Mouse (Mus musculus): Measurements from ENCODE around the gene Cxcr5. TPM values are rescaled to one million over a fixed set of nuclear protein-coding genes. Genes with fewer than 3 reads are reported as not detected.

Cxcr5 gene
- total and polyA plus RNA-seq, 2 experiments from 2014 or later = not detected

DNA sequence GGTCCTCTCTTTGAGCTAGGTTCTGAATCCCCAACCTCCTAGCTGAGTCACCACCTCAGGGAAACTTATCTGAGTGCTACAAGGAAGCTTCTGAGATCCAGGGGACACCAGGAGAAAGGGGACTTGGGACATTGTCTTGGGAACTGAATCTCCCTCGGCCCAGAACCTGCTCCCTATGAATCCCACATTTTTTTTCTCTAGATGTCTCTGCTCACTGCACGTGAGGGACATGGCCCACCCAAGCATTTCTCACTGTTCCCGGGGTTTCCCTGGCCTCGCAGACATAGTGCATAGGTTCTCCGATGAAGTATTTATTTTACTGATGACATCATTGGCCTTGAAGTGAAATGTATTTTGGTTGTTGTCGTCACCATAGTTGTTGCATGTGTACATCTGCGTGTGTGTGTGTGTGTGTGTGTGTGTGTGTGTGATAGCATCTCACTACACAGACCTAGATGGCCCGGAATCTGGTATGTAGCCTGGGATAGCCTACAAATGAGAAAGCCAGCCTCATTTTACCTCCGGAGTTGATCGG, 65.8 kb downstream of the Cxcr5 start:
- DNase-seq (ENCODE audit: low spot score) = no peak
- no peak overlapping the region for H3K9ac ChIP-seq (replicated peaks; ENCODE audit: low read depth, low read length)

DNA sequence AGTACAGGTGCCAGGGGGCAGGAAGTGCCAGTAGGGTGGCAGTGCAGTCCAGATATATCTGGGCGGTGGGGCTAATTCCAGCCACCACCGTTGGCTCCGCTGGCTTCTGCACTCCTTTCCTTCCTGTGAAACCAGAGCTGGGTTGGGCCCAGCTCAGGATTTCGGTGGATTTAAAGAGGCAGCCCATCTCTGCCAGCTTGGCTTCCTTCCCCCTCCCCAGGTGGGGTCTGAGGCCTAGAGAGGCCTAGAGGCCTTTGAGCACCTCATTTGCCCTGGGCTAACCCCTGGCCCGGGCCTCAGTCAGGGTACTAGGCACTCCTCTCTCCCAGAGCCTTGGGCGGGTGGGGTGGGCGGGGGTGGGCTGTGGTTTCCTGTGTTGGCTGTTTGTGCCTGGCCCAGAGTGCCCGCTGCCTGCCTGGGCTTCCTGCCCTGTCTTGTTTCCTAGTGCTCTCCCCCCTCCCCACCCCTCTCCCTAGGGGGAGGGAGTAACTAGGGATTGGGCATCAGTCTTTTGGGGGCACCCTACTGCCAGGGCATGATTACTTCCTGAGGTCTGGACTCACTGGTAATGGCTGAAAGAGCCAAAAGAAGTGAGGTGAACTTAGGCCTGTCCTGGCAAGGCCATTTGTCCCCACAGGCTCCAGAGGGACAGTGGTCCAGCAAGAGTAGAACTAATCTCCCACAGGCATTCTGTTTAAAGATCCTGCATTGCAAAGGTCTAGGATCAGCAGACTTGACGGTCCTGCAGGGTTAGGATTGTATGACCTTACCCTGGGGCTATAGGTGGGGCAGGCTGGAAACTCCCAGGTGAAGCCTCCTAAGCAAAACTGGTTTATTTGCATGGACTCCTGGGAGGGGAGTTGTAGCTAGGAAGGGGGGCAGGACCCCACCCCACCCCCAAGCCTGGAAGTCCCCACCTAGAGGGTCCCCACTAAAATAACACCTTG, 66.5 kb downstream of the Cxcr5 start:
- peak overlapping the region; percentile 41 for H3K4me2 ChIP-seq (ENCODE audit: low read depth, low read length)
- no peak for DNase-seq (ENCODE audit: low spot score)
- no peak overlapping the region for H3K4me3 ChIP-seq (ENCODE audit: low read depth, low read length)
- peaks cover 8% of the 10 kb centered on the region; the same call in 1 of the 2 replicates for H3K36me3 ChIP-seq (replicated peaks; ENCODE audit: control insufficient read depth, insufficient read depth, low read length)
- peak overlapping the region; percentile 93 for H3K27ac ChIP-seq (ENCODE audit: low read depth)
- TF ChIP-seq CTCF (IDR thresholded peaks at IDR 0.05; ENCODE audit: low read depth) = no peak
- no peak for TF ChIP-seq EP300 (IDR thresholded peaks at IDR 0.05; ENCODE audit: low read depth)
- peak overlapping the region; percentile 39 for H3K9ac ChIP-seq (replicated peaks; ENCODE audit: low read depth, low read length)
- peaks cover 86% of the 10 kb centered on the region for H3K4me1 ChIP-seq (ENCODE audit: control insufficient read depth, insufficient read depth)
- no peaks in the 10 kb centered on the region for H3K9me3 ChIP-seq (replicated peaks; ENCODE audit: control insufficient read depth, low read length)
- no peak for ATAC-seq (ENCODE audit: insufficient read depth, low read depth)
- H3K27me3 ChIP-seq (ENCODE audit: control insufficient read depth, insufficient read depth, low read length) = no peaks in the 10 kb centered on the region
- 30% methylated on average over 9 of the region's 9 CpGs for whole genome bisulfite sequencing

More for the DNA sequence above, 65.8 kb downstream of the Cxcr5 start:
- Histone ChIP-seq H3K4me3 (ENCODE audit: low read depth, low read length) (no peak overlapping the region), H3K9me3 (replicated peaks; ENCODE audit: control insufficient read depth, low read length) (no peaks in the 10 kb centered on the region), H3K4me2 (ENCODE audit: low read depth, low read length) (no peak overlapping the region), H3K27ac (ENCODE audit: low read depth) (peak overlapping the region; percentile 93), H3K27me3 (ENCODE audit: control insufficient read depth, insufficient read depth, low read length) (no peaks in the 10 kb centered on the region), H3K4me1 (ENCODE audit: control insufficient read depth, insufficient read depth) (peaks cover 86% of the 10 kb centered on the region), H3K36me3 (replicated peaks; ENCODE audit: control insufficient read depth, insufficient read depth, low read length) (peaks cover 11% of the 10 kb centered on the region; the same call in 1 of the 2 replicates)
- TF ChIP-seq EP300 (IDR thresholded peaks at IDR 0.05; ENCODE audit: low read depth) = no peak
- no peak for TF ChIP-seq CTCF (IDR thresholded peaks at IDR 0.05; ENCODE audit: low read depth)
- ATAC-seq (ENCODE audit: insufficient read depth, low read depth) = no peak
- 77% methylated on average over 10 of the region's 10 CpGs for WGBS

DNA sequence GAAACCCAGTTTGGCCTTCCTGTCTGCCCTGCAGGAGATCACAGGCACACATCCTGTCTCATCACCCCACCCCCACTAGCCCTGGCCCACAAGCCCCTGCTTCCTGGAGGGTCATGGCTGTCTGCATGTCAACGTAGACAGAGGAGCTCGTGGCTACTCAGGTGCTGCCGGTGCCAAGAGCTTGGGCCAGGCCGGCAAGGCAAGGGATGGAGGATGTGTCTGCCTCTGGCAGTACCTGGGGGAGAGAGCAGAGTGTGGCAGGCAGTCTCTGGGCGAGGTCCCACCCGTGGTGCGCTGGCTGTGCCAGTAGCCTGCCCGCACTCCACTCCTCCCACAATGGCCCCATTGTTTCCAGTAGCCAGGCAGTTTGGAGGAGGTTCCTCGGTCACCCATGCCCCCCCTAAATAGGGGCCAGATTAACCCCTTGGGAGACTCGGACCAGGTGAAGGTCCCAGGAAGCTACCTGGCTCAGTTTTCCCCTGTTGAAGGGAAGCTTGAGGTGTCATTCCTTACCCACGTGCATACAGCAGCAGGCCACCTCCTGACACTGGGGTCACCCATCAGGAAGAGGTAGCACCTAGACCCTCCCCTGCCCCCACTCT, 67.3 kb downstream of the Cxcr5 start:
- no peak for DNase-seq (ENCODE audit: low spot score)
- peak overlapping the region; percentile 41 for H3K4me2 ChIP-seq (ENCODE audit: low read depth, low read length)
- H3K4me1 ChIP-seq (ENCODE audit: control insufficient read depth, insufficient read depth) = peaks cover 89% of the 10 kb centered on the region
- H3K4me3 ChIP-seq (ENCODE audit: low read depth, low read length) = no peak overlapping the region
- H3K27me3 ChIP-seq (ENCODE audit: control insufficient read depth, insufficient read depth, low read length) = no peaks in the 10 kb centered on the region
- peak overlapping the region; percentile 39 for H3K9ac ChIP-seq (replicated peaks; ENCODE audit: low read depth, low read length)
- TF ChIP-seq CTCF (IDR thresholded peaks at IDR 0.05; ENCODE audit: low read depth) (no peak), EP300 (IDR thresholded peaks at IDR 0.05; ENCODE audit: low read depth) (no peak)
- WGBS = 21% methylated on average over 11 of the region's 11 CpGs
- no peak for ATAC-seq (ENCODE audit: insufficient read depth, low read depth)
- H3K27ac ChIP-seq (ENCODE audit: low read depth) = peak overlapping the region; percentile 93
- H3K9me3 ChIP-seq (replicated peaks; ENCODE audit: control insufficient read depth, low read length) = no peaks in the 10 kb centered on the region
- H3K36me3 ChIP-seq (replicated peaks; ENCODE audit: control insufficient read depth, insufficient read depth, low read length) = peaks cover 8% of the 10 kb centered on the region; the same call in 1 of the 2 replicates

DNA sequence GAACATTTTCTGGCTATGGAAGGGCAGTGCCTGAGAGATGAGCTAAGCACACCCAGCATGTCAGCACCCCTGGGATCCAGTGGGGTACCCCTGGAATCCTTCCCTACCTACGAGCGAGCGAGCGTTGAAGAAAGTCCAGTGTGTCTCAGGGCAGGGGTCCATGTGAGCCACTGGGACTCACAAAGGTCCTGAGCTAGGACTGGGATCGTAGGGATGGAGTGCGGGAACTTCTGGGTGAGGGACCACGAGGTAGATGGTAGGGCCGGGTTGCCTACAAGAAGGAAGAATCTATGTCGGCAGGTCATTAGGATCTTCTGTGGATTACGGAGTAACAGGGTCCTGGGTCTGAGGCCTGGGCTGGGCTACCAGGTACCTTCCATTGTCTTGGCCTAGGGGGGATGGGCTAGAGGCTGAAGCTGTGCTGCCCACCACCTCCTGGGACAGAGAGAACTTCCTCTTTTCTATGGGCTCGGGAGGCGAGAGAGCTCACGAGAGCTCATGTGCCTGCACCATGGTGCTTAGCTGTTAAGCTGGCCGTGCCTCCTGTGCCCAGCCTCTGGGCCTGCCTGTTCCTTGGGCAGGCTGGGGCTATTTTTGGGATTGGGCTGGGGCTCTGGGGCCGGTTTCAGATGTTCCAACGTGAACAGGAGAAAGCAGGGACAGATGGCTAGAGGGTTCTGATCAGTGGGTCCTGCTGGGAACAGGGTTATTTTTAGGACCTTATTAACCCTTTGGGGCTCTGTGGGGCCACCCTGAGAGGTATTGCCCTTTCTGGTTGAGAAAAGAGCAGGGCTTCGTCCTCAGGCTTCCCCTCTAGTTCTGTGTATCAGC, 68.8 kb downstream of the Cxcr5 start:
- Histone ChIP-seq H3K27ac (ENCODE audit: low read depth) (peak overlapping the region; percentile 93), H3K4me2 (ENCODE audit: low read depth, low read length) (peak overlapping the region; percentile 36), H3K9me3 (replicated peaks; ENCODE audit: control insufficient read depth, low read length) (no peaks in the 10 kb centered on the region), H3K9ac (replicated peaks; ENCODE audit: low read depth, low read length) (peak overlapping the region; percentile 52), H3K4me1 (ENCODE audit: control insufficient read depth, insufficient read depth) (peaks cover 91% of the 10 kb centered on the region), H3K4me3 (ENCODE audit: low read depth, low read length) (no peak overlapping the region), H3K27me3 (ENCODE audit: control insufficient read depth, insufficient read depth, low read length) (no peaks in the 10 kb centered on the region), H3K36me3 (replicated peaks; ENCODE audit: control insufficient read depth, insufficient read depth, low read length) (peaks cover 8% of the 10 kb centered on the region; the same call in 1 of the 2 replicates)
- TF ChIP-seq EP300 (IDR thresholded peaks at IDR 0.05; ENCODE audit: low read depth) = peak; percentile 66; the same call in 1 of the 2 replicates
- no peak for TF ChIP-seq CTCF (IDR thresholded peaks at IDR 0.05; ENCODE audit: low read depth)
- 45% methylated on average over 17 of the region's 17 CpGs for WGBS
- ATAC-seq (ENCODE audit: insufficient read depth, low read depth) = peak; percentile 32
- peak; percentile 75 for DNase-seq (ENCODE audit: low spot score)

DNA sequence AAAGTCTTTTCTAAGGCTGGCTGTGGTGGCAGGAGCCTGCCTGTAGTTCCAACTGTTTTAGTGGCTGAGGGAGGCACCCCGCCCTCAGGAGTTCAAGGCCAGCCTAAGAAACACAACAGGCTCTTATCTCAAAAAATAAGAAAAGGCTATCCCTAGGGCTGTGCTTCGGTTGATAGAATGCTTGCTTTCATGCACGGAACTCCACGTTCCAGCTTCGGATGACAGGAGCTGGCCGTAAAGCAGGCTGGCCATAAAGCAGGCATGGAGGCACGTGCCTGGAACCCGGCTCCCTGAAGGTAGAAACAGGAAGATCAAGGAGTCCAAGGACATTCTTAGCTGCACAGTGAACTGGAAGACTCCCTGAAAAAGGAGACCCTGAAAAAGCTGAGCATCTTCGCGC, 70.3 kb downstream of the Cxcr5 start:
- TF ChIP-seq EP300 (IDR thresholded peaks at IDR 0.05; ENCODE audit: low read depth) (no peak), CTCF (IDR thresholded peaks at IDR 0.05; ENCODE audit: low read depth) (no peak)
- Histone ChIP-seq H3K27ac (ENCODE audit: low read depth) (peak overlapping the region; percentile 93), H3K36me3 (replicated peaks; ENCODE audit: control insufficient read depth, insufficient read depth, low read length) (peaks cover 8% of the 10 kb centered on the region; the same call in 1 of the 2 replicates), H3K9me3 (replicated peaks; ENCODE audit: control insufficient read depth, low read length) (no peaks in the 10 kb centered on the region), H3K4me3 (ENCODE audit: low read depth, low read length) (no peak overlapping the region), H3K9ac (replicated peaks; ENCODE audit: low read depth, low read length) (0 out of 2 replicates have a peak overlapping the region, but pooled peaks have one; percentile 4), H3K4me1 (ENCODE audit: control insufficient read depth, insufficient read depth) (peaks cover 82% of the 10 kb centered on the region), H3K4me2 (ENCODE audit: low read depth, low read length) (no peak overlapping the region), H3K27me3 (ENCODE audit: control insufficient read depth, insufficient read depth, low read length) (no peaks in the 10 kb centered on the region)
- ATAC-seq (ENCODE audit: insufficient read depth, low read depth) (no peak), DNase-seq (ENCODE audit: low spot score) (no peak)
- 73% methylated on average over 10 of the region's 10 CpGs for WGBS

Measured in heart, postnatal 0 days (tissue).